Mouse (Mus musculus) limb, embryonic 14.5 days (tissue): ENCODE results near the gene Grap2. TPM values are rescaled to one million over a fixed set of nuclear protein-coding genes. Genes with fewer than 3 reads are reported as not detected.

Source experiments
- ATAC-seq: fragments of 200-750 bp; cut with Nextera tagmentation; 2 replicates; pipeline ENCODE4 v1.8.0; 2017; ENCODE audit warnings: low read depth, moderate number of reproducible peaks, moderate TSS enrichment; ENCODE audit not compliant: low FRiP score
- DNase-seq: peaks from one replicate; pipeline ENCODE4 v3.0.0-alpha.2; 2015; ENCODE audit warnings: low spot score
- H3K27ac ChIP-seq: fragments of 300-500 bp; sonication (generic); replicated peaks from 2 replicates; pipeline ENCODE4 v1.5.1; 2014; ENCODE audit warnings: low read depth, mild to moderate bottlenecking, low read length, moderate library complexity, mixed read lengths
- H3K27me3 ChIP-seq: fragments of 300-500 bp; sonication (generic); 2 replicates; pipeline ENCODE4 v1.6.1; 2014; ENCODE audit warnings: low read length, mixed read lengths; ENCODE audit not compliant: control insufficient read depth, insufficient read depth
- H3K36me3 ChIP-seq: fragments of 300-500 bp; sonication (generic); 2 replicates; pipeline ENCODE4 v1.6.1; 2014; ENCODE audit warnings: mild to moderate bottlenecking, low read length, moderate library complexity, mixed read lengths; ENCODE audit not compliant: control insufficient read depth, insufficient read depth
- H3K4me1 ChIP-seq: fragments of 300-500 bp; sonication (generic); 2 replicates; pipeline ENCODE4 v1.6.1; 2014; ENCODE audit warnings: antibody characterized with exemption, low read length, mixed read lengths; ENCODE audit not compliant: control insufficient read depth, insufficient read depth
- H3K4me2 ChIP-seq: fragments of 300-500 bp; sonication (generic); replicated peaks from 2 replicates; pipeline ENCODE4 v1.6.1; 2014; ENCODE audit warnings: low read depth, mild to moderate bottlenecking, low read length, moderate library complexity; ENCODE audit not compliant: severe bottlenecking
- H3K4me3 ChIP-seq: fragments of 300-500 bp; sonication (generic); replicated peaks from 2 replicates; pipeline ENCODE4 v1.5.1; 2014; ENCODE audit warnings: low read length
- H3K9ac ChIP-seq: fragments of 300-500 bp; sonication (generic); 2 replicates; pipeline ENCODE4 v1.6.1; 2014; ENCODE audit warnings: mild to moderate bottlenecking, low read depth, low read length, moderate library complexity; ENCODE audit not compliant: severe bottlenecking
- H3K9me3 ChIP-seq: fragments of 300-500 bp; sonication (generic); 2 replicates; pipeline ENCODE4 v1.6.1; 2016; ENCODE audit warnings: low read length; ENCODE audit not compliant: control insufficient read depth
- POLR2A ChIP-seq: fragments of 200-500 bp; IDR thresholded peaks from 2 replicates; pipeline ENCODE4 v1.8.0; 2012; ENCODE audit warnings: inconsistent platforms, mild to moderate bottlenecking, moderate library complexity, borderline replicate concordance; ENCODE audit not compliant: insufficient read depth, insufficient read length; ENCODE audit errors: extremely low read depth
- WGBS: fragments of 180-500 bp; shearing (Covaris S2); extraction: QIAGEN DNeasy Blood & Tissue Kit; methylation state at CpG from one replicate; pipeline ENCODE4 v1.1.7; 2014; 5-methylcytosine and 5-hydroxymethylcytosine counted together
- polyA plus RNA-seq, 2 experiments: library from polyadenylated mRNA; depleted of rRNA in 1 of 2; stranded (reverse) in 1 of 2; unstranded in 1 of 2; fragments of >200 nt; fragmentation: Nextera tagmentation in 1 of 2; extraction: Ambion mirVana in 1 of 2; gene quantifications; 2 replicates each; pipeline versions ENCODE4 v1.2.1 to v1.2.3; 2012 to 2014

The Grap2 gene
- polyA plus RNA-seq (2012; rRNA removed), result 0.36 and 0.90 TPM in 2 replicates
- polyA plus RNA-seq (2014; fragmentation: Nextera tagmentation; extraction: Ambion mirVana), result 0.15 and 1.2 TPM in 2 replicates

DNA sequence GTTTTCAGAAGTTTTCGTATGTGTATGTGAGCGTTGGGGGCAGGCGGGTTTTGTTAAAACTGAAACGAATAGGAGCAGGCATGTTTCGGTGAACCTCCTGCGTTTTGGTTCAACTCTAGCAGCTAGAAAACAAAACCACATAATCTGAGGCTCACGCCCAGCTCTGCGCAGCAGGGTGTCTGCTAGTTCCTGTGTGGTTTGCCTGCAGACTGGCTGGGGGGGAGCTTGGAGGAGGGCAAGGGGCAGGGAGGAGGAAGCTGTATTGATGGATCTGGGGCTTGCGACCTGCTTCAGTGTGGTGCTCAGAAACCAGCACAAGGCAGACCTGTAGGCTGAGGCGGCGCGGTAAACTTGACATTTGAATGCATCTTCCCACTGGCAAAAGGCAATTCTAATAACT is at the start of gene Grap2:
TSS of gene Grap2 (plus strand) at position 304 of the 400 bp plus-strand sequence.
- peaks cover 5% of the 10 kb centered on the region; the same call in 1 of the 2 replicates for H3K27me3 ChIP-seq
- no peak within 1 kb of the TSS for H3K27ac ChIP-seq
- no peak within 1 kb of the TSS for H3K4me2 ChIP-seq
- no peak within 1 kb of the TSS for H3K9ac ChIP-seq
- no peaks in the 10 kb centered on the region for H3K36me3 ChIP-seq
- no peak within 1 kb of the TSS for H3K4me3 ChIP-seq
- no peaks in the 10 kb centered on the region for H3K4me1 ChIP-seq
- no peak for TF ChIP-seq POLR2A
- WGBS, result 60% methylated on average over 12 of the region's 12 CpGs
- no peaks in the 10 kb centered on the region for H3K9me3 ChIP-seq
- ATAC-seq, result no peak
- DNase-seq, result no peak

DNA sequence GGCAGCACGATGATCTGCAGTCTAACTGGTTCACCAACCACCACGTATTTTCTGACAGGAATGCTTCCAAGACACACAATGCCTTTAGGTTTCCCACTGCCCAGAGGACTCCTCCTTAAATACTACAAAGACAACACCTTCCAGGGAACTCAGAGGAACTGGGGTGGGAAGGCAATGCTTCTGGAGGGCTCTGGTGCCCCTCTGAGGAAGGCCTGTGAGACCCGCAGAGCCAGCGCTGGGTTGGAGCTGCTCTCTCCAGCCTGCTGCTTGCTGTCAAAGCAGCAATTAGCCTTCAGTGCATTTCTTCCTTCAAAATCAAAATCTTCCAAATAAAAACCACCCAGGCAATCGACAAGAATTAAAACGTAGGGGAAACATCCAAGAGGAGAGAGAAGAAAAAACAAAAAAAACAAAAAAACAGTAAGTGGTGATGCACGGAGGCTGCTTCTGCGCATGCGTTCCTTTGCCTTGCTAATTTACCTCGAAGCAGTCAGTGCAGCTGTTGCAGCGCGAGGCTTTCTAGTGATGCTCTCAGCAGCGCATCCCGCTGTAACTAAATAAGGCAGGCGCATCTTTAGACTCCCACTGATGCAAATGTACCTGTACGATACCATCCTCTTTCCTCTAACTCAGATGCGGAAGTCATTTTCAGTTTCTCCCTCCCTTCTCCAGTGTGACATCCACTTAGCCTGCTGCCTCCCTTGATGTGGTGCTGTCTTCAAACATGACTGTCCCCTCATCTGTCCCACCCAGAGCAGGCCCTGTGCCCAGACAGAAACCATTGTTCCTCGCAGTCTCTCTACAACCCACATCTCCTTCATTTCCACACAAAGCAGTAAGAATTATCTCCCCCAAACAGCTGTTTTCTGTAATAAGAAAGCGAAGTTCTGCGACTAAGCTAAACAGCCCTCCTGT is 42.2 kb upstream of the Grap2 start:
- H3K4me2 ChIP-seq, result no peak overlapping the region

DNA sequence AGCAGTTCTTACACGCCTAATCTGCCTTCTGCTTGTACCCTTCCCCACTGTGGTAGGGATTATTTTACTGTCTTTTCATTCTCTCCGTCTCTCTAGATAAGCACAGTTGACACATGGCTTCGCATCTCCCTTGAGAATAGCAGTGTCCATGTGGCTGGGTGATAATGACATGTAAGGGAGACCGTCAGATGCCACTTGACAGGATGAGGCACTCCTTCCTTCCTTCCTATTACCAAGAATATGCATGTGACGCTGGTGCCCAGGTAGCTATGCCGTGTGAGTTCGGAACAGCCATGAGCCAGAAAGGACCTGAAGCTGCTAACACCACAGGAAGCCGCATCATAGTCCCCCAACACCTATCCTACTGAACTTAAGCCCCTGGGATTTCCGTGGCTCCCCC is 41.4 kb upstream of the Grap2 start:
- Histone ChIP-seq H3K4me2 (no peak overlapping the region), H3K4me1 (no peaks in the 10 kb centered on the region), H3K27me3 (no peaks in the 10 kb centered on the region), H3K9me3 (no peaks in the 10 kb centered on the region), H3K9ac (no peak overlapping the region), H3K4me3 (no peak overlapping the region), H3K36me3 (no peaks in the 10 kb centered on the region), H3K27ac (no peak overlapping the region)
- DNase-seq (no peak), ATAC-seq (no peak)
- WGBS, result 80% methylated on average over 9 of the region's 9 CpGs
- TF ChIP-seq POLR2A, result no peak

More for the DNA sequence above, 42.2 kb upstream of the Grap2 start:
- Histone ChIP-seq H3K9ac (no peak overlapping the region), H3K4me3 (no peak overlapping the region), H3K9me3 (no peaks in the 10 kb centered on the region), H3K27ac (no peak overlapping the region), H3K36me3 (no peaks in the 10 kb centered on the region), H3K4me1 (no peaks in the 10 kb centered on the region), H3K27me3 (no peaks in the 10 kb centered on the region)
- WGBS, result 39% methylated on average over 20 of the region's 20 CpGs
- no peak for DNase-seq
- ATAC-seq, result no peak
- no peak for TF ChIP-seq POLR2A

DNA sequence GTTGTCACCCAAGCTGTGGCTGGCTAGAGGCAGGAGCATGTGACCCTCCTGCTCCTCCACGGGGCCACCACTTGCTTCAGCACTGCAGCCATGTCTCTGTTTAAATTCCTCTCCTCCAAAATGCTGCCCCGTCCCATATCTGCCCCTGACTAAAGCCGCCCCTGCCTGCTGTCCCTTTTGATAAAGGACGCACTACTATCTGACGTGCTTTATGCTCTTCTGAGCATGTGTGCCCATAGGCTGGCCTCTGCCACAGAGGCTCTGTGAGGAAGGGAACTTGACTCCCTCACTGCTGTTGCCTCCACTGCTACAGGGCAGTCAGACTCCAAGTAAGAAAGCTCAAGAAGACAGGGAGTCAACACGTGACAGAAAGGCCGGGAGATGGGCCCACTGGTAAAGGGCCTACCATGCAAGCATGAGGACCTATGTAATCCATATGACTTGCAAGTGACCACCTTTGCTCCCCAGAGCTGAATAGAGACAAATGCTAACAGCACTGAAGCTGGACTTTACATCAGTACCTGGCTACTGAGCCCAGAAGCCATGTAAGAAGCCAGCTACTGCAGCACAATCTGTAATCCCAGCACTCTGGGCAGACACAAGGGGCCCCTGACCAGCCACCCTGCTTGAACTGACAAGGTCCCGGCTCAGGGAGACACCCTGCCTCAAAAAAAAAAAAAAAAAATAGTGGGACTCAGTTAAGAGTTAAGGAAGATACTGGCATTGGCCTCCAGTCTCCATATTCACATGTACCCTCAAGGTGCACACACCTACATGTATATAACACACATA is 39.9 kb upstream of the Grap2 start:
- no peaks in the 10 kb centered on the region for H3K36me3 ChIP-seq
- H3K27me3 ChIP-seq, result no peaks in the 10 kb centered on the region
- ATAC-seq (no peak), DNase-seq (no peak)
- no peak overlapping the region for H3K27ac ChIP-seq
- H3K9ac ChIP-seq, result no peak overlapping the region
- H3K4me2 ChIP-seq, result no peak overlapping the region
- 77% methylated on average over 8 of the region's 8 CpGs for WGBS
- TF ChIP-seq POLR2A, result no peak
- H3K4me1 ChIP-seq, result no peaks in the 10 kb centered on the region
- H3K4me3 ChIP-seq, result no peak overlapping the region
- H3K9me3 ChIP-seq, result no peaks in the 10 kb centered on the region

DNA sequence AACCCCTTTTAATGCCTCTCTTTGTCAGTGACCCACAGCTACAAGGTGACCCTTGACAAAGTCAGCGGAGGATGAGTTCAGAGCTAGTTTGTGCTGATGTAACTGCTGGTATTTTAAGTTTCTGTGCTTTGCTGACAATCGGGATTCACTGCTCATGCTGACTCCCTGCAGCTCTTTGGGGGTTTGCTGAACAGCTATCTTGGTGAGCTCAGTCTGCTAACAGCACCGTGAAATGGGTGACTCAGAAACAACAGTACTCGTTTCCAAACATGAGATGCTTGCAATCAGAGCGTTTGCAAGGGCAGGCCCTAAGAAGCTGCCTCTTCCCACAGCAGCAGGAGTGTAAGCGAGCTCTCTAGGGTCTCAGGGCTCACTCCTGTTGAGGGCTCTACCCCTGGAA is 39.1 kb upstream of the Grap2 start:
- TF ChIP-seq POLR2A, result no peak
- Histone ChIP-seq H3K36me3 (no peaks in the 10 kb centered on the region), H3K4me1 (no peaks in the 10 kb centered on the region), H3K9ac (no peak overlapping the region), H3K27me3 (no peaks in the 10 kb centered on the region), H3K4me3 (no peak overlapping the region), H3K27ac (no peak overlapping the region), H3K4me2 (no peak overlapping the region), H3K9me3 (no peaks in the 10 kb centered on the region)
- WGBS, result 66% methylated on average over 6 of the region's 6 CpGs
- no peak for ATAC-seq
- no peak for DNase-seq
